8 mouse cellular contexts compared by ENCODE assay signal in the genomic region with DNA sequence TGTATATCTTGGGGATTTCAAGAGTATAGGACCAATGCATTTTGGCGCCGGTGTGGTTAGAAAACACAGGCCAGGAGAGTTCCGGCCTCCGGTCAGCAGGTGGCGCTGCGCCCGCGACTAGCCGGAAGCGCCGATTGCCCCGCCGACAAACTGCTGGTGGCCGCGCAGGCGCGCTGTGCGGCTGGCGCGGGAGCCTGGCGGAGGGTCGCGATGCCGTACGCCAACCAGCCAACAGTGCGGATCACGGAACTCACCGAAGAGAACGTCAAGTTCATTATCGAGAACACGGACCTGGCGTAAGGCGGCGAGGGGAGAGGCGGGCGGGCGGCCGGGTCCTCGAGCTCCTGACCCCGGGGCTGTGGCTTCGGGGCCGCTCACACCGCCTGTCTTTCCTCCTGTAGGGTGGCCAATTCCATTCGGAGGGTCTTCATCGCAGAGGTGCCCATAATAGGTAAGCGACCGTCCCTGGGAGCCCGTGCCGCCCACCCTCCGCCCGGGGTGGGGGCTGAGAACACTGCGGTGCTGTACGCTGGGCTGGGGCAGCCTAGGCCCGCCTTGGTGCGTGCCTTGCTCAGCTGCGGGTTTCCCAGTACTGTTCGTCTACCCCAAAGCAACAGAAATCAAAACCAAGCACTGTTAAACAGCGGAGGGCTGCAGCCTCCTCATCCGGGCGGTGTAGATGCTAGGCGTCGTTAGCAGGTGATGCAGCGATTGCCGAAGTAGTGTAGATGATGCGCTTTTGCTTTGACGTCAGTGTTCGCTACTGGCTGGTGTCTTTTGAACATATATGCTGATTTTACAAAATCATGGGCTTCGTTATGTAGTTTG. TPM values are rescaled to one million over a fixed set of nuclear protein-coding genes. Genes with fewer than 3 reads are reported as not detected.
DNase-seq lines count a peak whose midpoint lies in the region; ATAC-seq lines count a peak whose summit lies in the region.

A gene (plus strand): TSS at position 105 of the 828 bp plus-strand sequence.

- H3K9me3 ChIP-seq in forebrain, embryonic 10.5 days: no peaks in the 10 kb centered on the region
- H3K9me3 ChIP-seq in heart, embryonic 15.5 days (replicated peaks): no peaks in the 10 kb centered on the region
- no peaks in the 10 kb centered on the region for H3K9me3 ChIP-seq in liver, embryonic 13.5 days (replicated peaks)
- H3K9me3 ChIP-seq in stomach, embryonic 14.5 days (ENCODE audit: control insufficient read depth, low read depth, low read length): no peaks in the 10 kb centered on the region

- H3K4me2 ChIP-seq in heart, embryonic 15.5 days: peak within 1 kb of the TSS; percentile 77
- peak within 1 kb of the TSS; percentile 81 for H3K4me2 ChIP-seq in liver, embryonic 13.5 days
- H3K4me2 ChIP-seq in stomach, embryonic 14.5 days (replicated peaks; ENCODE audit: low read depth, low read length): peak within 1 kb of the TSS; percentile 79

- peaks cover 16% of the 10 kb centered on the region for H3K4me1 ChIP-seq in forebrain, embryonic 10.5 days
- H3K4me1 ChIP-seq in heart, embryonic 15.5 days (replicated peaks): peaks cover 15% of the 10 kb centered on the region
- H3K4me1 ChIP-seq in liver, embryonic 13.5 days (replicated peaks): peaks cover 27% of the 10 kb centered on the region
- H3K4me1 ChIP-seq in stomach, embryonic 14.5 days (ENCODE audit: control insufficient read depth, insufficient read depth, low read length): peaks cover 8% of the 10 kb centered on the region

- peak within 1 kb of the TSS; percentile 90 for H3K27ac ChIP-seq in forebrain, embryonic 10.5 days
- peak within 1 kb of the TSS; percentile 64 for H3K27ac ChIP-seq in heart, embryonic 15.5 days
- H3K27ac ChIP-seq in liver, embryonic 13.5 days: peak within 1 kb of the TSS; percentile 85
- H3K27ac ChIP-seq in stomach, embryonic 14.5 days (ENCODE audit: low read length): peak within 1 kb of the TSS; percentile 56; the same call in 1 of the 2 replicates

- no peaks in the 10 kb centered on the region for H3K27me3 ChIP-seq in forebrain, embryonic 10.5 days (ENCODE audit: poor library complexity, severe bottlenecking)
- H3K27me3 ChIP-seq in heart, embryonic 15.5 days: no peaks in the 10 kb centered on the region
- no peaks in the 10 kb centered on the region for H3K27me3 ChIP-seq in liver, embryonic 13.5 days
- no peaks in the 10 kb centered on the region for H3K27me3 ChIP-seq in stomach, embryonic 14.5 days (ENCODE audit: control insufficient read depth, insufficient read depth, low read length)

- peak; percentile 85 for ATAC-seq in CD4-positive, CD25-positive, alpha-beta regulatory T cell, adult 4 months
- peak; percentile 76 for ATAC-seq in heart, embryonic 15.5 days (replicated peaks; ENCODE audit: insufficient number of reproducible peaks, insufficient read depth, low FRiP score, low read depth)
- ATAC-seq in liver, embryonic 13.5 days (ENCODE audit: low read depth): peak; percentile 73
- peak; percentile 73 for ATAC-seq in stomach, embryonic 14.5 days (ENCODE audit: insufficient number of reproducible peaks, insufficient read depth, low FRiP score, low read depth)

- peaks cover 54% of the 10 kb centered on the region for H3K36me3 ChIP-seq in forebrain, embryonic 10.5 days (replicated peaks)
- peaks cover 48% of the 10 kb centered on the region for H3K36me3 ChIP-seq in heart, embryonic 15.5 days
- peaks cover 60% of the 10 kb centered on the region for H3K36me3 ChIP-seq in liver, embryonic 13.5 days
- H3K36me3 ChIP-seq in stomach, embryonic 14.5 days (ENCODE audit: control insufficient read depth, insufficient read depth, low read length): peaks cover 22% of the 10 kb centered on the region

- H3K9ac ChIP-seq in heart, embryonic 15.5 days: peak within 1 kb of the TSS; percentile 89
- peak within 1 kb of the TSS; percentile 94 for H3K9ac ChIP-seq in liver, embryonic 13.5 days
- peak within 1 kb of the TSS; percentile 72 for H3K9ac ChIP-seq in stomach, embryonic 14.5 days (replicated peaks; ENCODE audit: low read depth, low read length)

- under 1% methylated on average over 68 of the region's 68 CpGs for WGBS in forebrain, embryonic 10.5 days
- under 1% methylated on average over 68 of the region's 68 CpGs for WGBS in heart, embryonic 15.5 days
- WGBS in liver, embryonic 13.5 days (ENCODE audit: insufficient replicate concordance): under 1% methylated on average over 68 of the region's 68 CpGs
- WGBS in stomach, embryonic 14.5 days: under 1% methylated on average over 68 of the region's 68 CpGs

- H3K4me3 ChIP-seq in forebrain, embryonic 10.5 days: peak within 1 kb of the TSS; percentile 100
- H3K4me3 ChIP-seq in heart, embryonic 15.5 days: peak within 1 kb of the TSS; percentile 69
- peak within 1 kb of the TSS; percentile 91 for H3K4me3 ChIP-seq in liver, embryonic 13.5 days (replicated peaks)
- peak within 1 kb of the TSS; percentile 64 for H3K4me3 ChIP-seq in stomach, embryonic 14.5 days (ENCODE audit: low read depth, low read length)

- peak; percentile 77 for DNase-seq in c-Kit-positive CD71-negative TER-119-negative erythroid progenitor cells, embryonic 14.5 days (ENCODE audit: low read depth)
- peak; percentile 89 for DNase-seq in forebrain, embryonic 10.5 days (ENCODE audit: extremely low spot score, low spot score)
- DNase-seq in kidney, postnatal 25 days: peak; percentile 91 to 92
- peak; percentile 86 for DNase-seq in liver, embryonic 13.5 days
- DNase-seq in natural killer cell, adult 2 months (ENCODE audit: low spot score in 2 of 2): peak; percentile 82 to 90

RNA-seq across cellular contexts. Expression of the gene that starts here (rescaled TPM):
- polyA plus RNA-seq in CD4-positive, CD25-positive, alpha-beta regulatory T cell, adult 4 months (2017; shearing (Covaris generic)): 100 to 1,000 TPM in 1 of 2 experiments, 10 to 100 TPM in 1; 87.2 to 106 TPM
- 176 and 179 TPM in 2 replicates for polyA plus RNA-seq in forebrain, embryonic 10.5 days (2016; fragmentation: Nextera tagmentation; extraction: Ambion mirVana)
- polyA plus RNA-seq in heart, embryonic 15.5 days (2015; fragmentation: Nextera tagmentation; extraction: Ambion mirVana): 107 and 122 TPM in 2 replicates
- polyA plus RNA-seq in liver, embryonic 13.5 days (2015; fragmentation: Nextera tagmentation; extraction: Ambion mirVana): 94.5 and 95.3 TPM in 2 replicates
- 150 and 159 TPM in 2 replicates for polyA plus RNA-seq in stomach, embryonic 14.5 days (2014; fragmentation: Nextera tagmentation; extraction: Ambion mirVana)

Comparison
In these comparisons a context has a peak if more than half of its experiments do, and no peak if none do; other contexts are left out.
1. Peak in every context shown above with its lines: DNase-seq, ATAC-seq, H3K4me3 ChIP-seq and H3K27ac ChIP-seq.